In genomic region chr9:40877146-40877880, GRCm38 (mm10) we compare ENCODE assay signal across 9 mouse cellular contexts. TPM values are rescaled to one million over a fixed set of nuclear protein-coding genes. Genes with fewer than 3 reads are reported as not detected.
DNase-seq lines count a peak whose midpoint lies in the region; ATAC-seq and TF ChIP-seq lines count a peak whose summit lies in the region.
"Had no signal": no experiment of that assay in that cellular context is flagged by ENCODE, and none has a peak within 500 bp of the region (broad histone marks: within the 10 kb centered on the region; RNA-seq: fewer than 3 reads in every experiment).

No protein-coding gene starts in this region.

- no peak for TF ChIP-seq CTCF in lung, adult 2 months (IDR thresholded peaks at IDR 0.05; ENCODE audit: insufficient read depth, low read length)

- peaks cover 92% of the 10 kb centered on the region for H3K27me3 ChIP-seq in lung, embryonic 16.5 days (ENCODE audit: control insufficient read depth, insufficient read depth, low read depth, low read length)
- H3K27me3 ChIP-seq in forebrain, embryonic 14.5 days (replicated peaks; ENCODE audit: control insufficient read depth, insufficient read depth, low read length): peaks cover 90% of the 10 kb centered on the region
- peaks cover 96% of the 10 kb centered on the region for H3K27me3 ChIP-seq in limb, embryonic 14.5 days (ENCODE audit: control insufficient read depth, insufficient read depth, low read length)
- H3K27me3 ChIP-seq in stomach, embryonic 15.5 days (replicated peaks): peaks cover 82% of the 10 kb centered on the region

- no peak overlapping the region for H3K27ac ChIP-seq in lung, embryonic 16.5 days (ENCODE audit: low read length)
- H3K27ac ChIP-seq in forebrain, embryonic 14.5 days (ENCODE audit: low read depth, low read length): no peak overlapping the region
- H3K27ac ChIP-seq in limb, embryonic 14.5 days (replicated peaks; ENCODE audit: low read depth, low read length): no peak overlapping the region
- H3K27ac ChIP-seq in stomach, embryonic 15.5 days: no peak overlapping the region

- peak overlapping the region; percentile 39 for H3K4me3 ChIP-seq in lung, embryonic 16.5 days (ENCODE audit: low read length)
- no peak overlapping the region for H3K4me3 ChIP-seq in lung, adult 2 months (replicated peaks; ENCODE audit: extremely low read depth, low read depth, low read length)
- H3K4me3 ChIP-seq in forebrain, embryonic 14.5 days (ENCODE audit: low read depth, low read length): 0 out of 2 replicates have a peak overlapping the region, but pooled peaks have one; percentile 4
- H3K4me3 ChIP-seq in limb, embryonic 14.5 days (replicated peaks; ENCODE audit: low read length): peak overlapping the region; percentile 28
- peak overlapping the region; percentile 32 for H3K4me3 ChIP-seq in stomach, embryonic 15.5 days (replicated peaks)

- peaks cover 3% of the 10 kb centered on the region; the same call in 1 of the 2 replicates for H3K4me1 ChIP-seq in lung, embryonic 16.5 days (replicated peaks; ENCODE audit: control insufficient read depth, insufficient read depth, low read length)
- H3K4me1 ChIP-seq in lung, adult 2 months (ENCODE audit: control insufficient read depth, insufficient read depth, low read length): peaks cover 3% of the 10 kb centered on the region; the same call in 1 of the 2 replicates
- no peaks in the 10 kb centered on the region for H3K4me1 ChIP-seq in forebrain, embryonic 14.5 days (ENCODE audit: control insufficient read depth, insufficient read depth, low read length)
- no peaks in the 10 kb centered on the region for H3K4me1 ChIP-seq in limb, embryonic 14.5 days (ENCODE audit: control insufficient read depth, insufficient read depth, low read length)
- peaks cover 7% of the 10 kb centered on the region; the same call in 1 of the 2 replicates for H3K4me1 ChIP-seq in stomach, embryonic 15.5 days

- H3K9me3 ChIP-seq in lung, embryonic 16.5 days (ENCODE audit: control insufficient read depth, low read length): no peaks in the 10 kb centered on the region
- H3K9me3 ChIP-seq in forebrain, embryonic 14.5 days (replicated peaks; ENCODE audit: control insufficient read depth, low read length): no peaks in the 10 kb centered on the region
- H3K9me3 ChIP-seq in limb, embryonic 14.5 days (ENCODE audit: control insufficient read depth, low read length): no peaks in the 10 kb centered on the region
- no peaks in the 10 kb centered on the region for H3K9me3 ChIP-seq in stomach, embryonic 15.5 days

- no peak overlapping the region for H3K9ac ChIP-seq in lung, embryonic 16.5 days (ENCODE audit: low read length)
- H3K9ac ChIP-seq in forebrain, embryonic 14.5 days (ENCODE audit: low read length): no peak overlapping the region; the same call in 1 of the 2 replicates
- H3K9ac ChIP-seq in limb, embryonic 14.5 days (ENCODE audit: low read depth, low read length, severe bottlenecking): no peak overlapping the region
- H3K9ac ChIP-seq in stomach, embryonic 15.5 days: no peak overlapping the region

- TF ChIP-seq POLR2A in lung, adult 2 months (IDR thresholded peaks at IDR 0.05; ENCODE audit: borderline replicate concordance, extremely low read depth, low read depth, low read length): no peak
- no peak for TF ChIP-seq POLR2A in limb, embryonic 14.5 days (IDR thresholded peaks at IDR 0.05; ENCODE audit: borderline replicate concordance, extremely low read depth, insufficient read depth, insufficient read length)

- peak overlapping the region; percentile 48 for H3K4me2 ChIP-seq in lung, embryonic 16.5 days (ENCODE audit: low read depth, low read length)
- peak overlapping the region; percentile 20; the same call in 1 of the 2 replicates for H3K4me2 ChIP-seq in forebrain, embryonic 14.5 days (ENCODE audit: low read length)
- peak overlapping the region; percentile 31 for H3K4me2 ChIP-seq in limb, embryonic 14.5 days (replicated peaks; ENCODE audit: low read depth, low read length, severe bottlenecking)
- H3K4me2 ChIP-seq in stomach, embryonic 15.5 days: peak overlapping the region; percentile 49

- DNase-seq in lung, adult 2 months: no peak
- DNase-seq in forebrain, embryonic 14.5 days (ENCODE audit: low spot score): no peak
- DNase-seq in limb, embryonic 14.5 days (ENCODE audit: low spot score): no peak
- DNase-seq in ovary, postnatal 36 days (ENCODE audit: low spot score): no peak
- no peak for DNase-seq in urinary bladder, postnatal 10 days (ENCODE audit: low spot score)
- DNase-seq in right cerebral cortex, postnatal 10 days (ENCODE audit: low spot score in 2 of 2): no peak

- no peak for ATAC-seq in lung, embryonic 16.5 days (ENCODE audit: low read depth)
- no peak for ATAC-seq in forebrain, embryonic 14.5 days
- ATAC-seq in limb, embryonic 14.5 days (ENCODE audit: low FRiP score, low read depth): no peak
- no peak for ATAC-seq in stomach, embryonic 15.5 days (ENCODE audit: insufficient read depth, low FRiP score, low read depth)

- H3K36me3 ChIP-seq in lung, embryonic 16.5 days (ENCODE audit: control insufficient read depth, insufficient read depth, low read length): no peaks in the 10 kb centered on the region
- H3K36me3 ChIP-seq in forebrain, embryonic 14.5 days (ENCODE audit: control insufficient read depth, insufficient read depth, low read length): no peaks in the 10 kb centered on the region
- H3K36me3 ChIP-seq in limb, embryonic 14.5 days (ENCODE audit: control insufficient read depth, insufficient read depth, low read length): no peaks in the 10 kb centered on the region
- H3K36me3 ChIP-seq in stomach, embryonic 15.5 days: no peaks in the 10 kb centered on the region

- WGBS in lung, embryonic 16.5 days: 2% methylated on average over 42 of the region's 42 CpGs
- WGBS in lung, adult 2 months: 2% methylated on average over 42 of the region's 42 CpGs
- 1% methylated on average over 42 of the region's 42 CpGs for WGBS in forebrain, embryonic 14.5 days
- 2% methylated on average over 29 of the region's 42 CpGs for WGBS in limb, embryonic 14.5 days
- WGBS in stomach, embryonic 15.5 days: 2% methylated on average over 42 of the region's 42 CpGs

RNA-seq across cellular contexts. Expression of gene Bsx, which starts 3.4 kb away (rescaled TPM):
- not detected in 2 replicates for polyA plus RNA-seq in lung, embryonic 16.5 days (2015; fragmentation: Nextera tagmentation; extraction: Ambion mirVana)
- 0.04 and 0.05 TPM in 2 replicates for polyA plus RNA-seq in lung, adult 2 months (2012; rRNA removed)
- 1.2 and 1.3 TPM in 2 replicates for polyA plus RNA-seq in forebrain, embryonic 14.5 days (2014; fragmentation: Nextera tagmentation; extraction: Ambion mirVana)
- polyA plus RNA-seq in limb, embryonic 14.5 days (2012; rRNA removed): 0.05 and 0.06 TPM in 2 replicates
- polyA plus RNA-seq in limb, embryonic 14.5 days (2014; fragmentation: Nextera tagmentation; extraction: Ambion mirVana): not detected in 2 replicates
- polyA plus RNA-seq in stomach, embryonic 15.5 days (2015; fragmentation: Nextera tagmentation; extraction: Ambion mirVana): not detected in 2 replicates
- polyA plus RNA-seq: large intestine, adult 2 months had no signal
